Comparison of ENCODE assay signal across 20 mouse cellular contexts in the genomic region with DNA sequence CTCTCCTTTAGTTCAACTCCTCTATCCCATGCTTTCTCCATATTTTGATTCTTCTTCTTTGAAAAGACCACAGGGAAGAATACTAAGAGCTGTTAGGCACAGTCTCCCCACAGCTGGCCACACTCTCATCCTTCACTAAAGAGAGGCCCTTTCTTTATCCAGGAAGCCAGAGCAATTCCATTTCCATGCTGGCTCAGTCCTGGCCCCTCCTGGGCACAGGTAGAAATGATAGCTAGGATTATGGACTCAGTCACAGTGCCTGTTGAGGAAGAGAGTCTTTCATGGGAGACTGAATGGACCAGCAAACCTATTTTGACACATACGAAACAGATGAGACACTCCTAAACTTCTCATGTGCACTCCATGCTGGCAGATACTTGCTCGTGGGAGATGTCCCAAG. TPM values are rescaled to one million over a fixed set of nuclear protein-coding genes. Genes with fewer than 3 reads are reported as not detected.
DNase-seq lines count a peak whose midpoint lies in the region; ATAC-seq lines count a peak whose summit lies in the region.
"Had no signal": no experiment of that assay in that cellular context is flagged by ENCODE, and none has a peak within 500 bp of the region (broad histone marks: within the 10 kb centered on the region; RNA-seq: fewer than 3 reads in every experiment).

No protein-coding gene starts in this region.

- DNase-seq in kidney, postnatal 14 days, result peak; percentile 33
- peak; percentile 25 to 38 for DNase-seq in kidney, postnatal 36 days
- DNase-seq: adrenal gland, postnatal 36 days; B cell, adult 2 months; cerebellum, adult 11-12 months; cerebellum, postnatal 25 days; embryo, embryonic 11 days; layer of hippocampus, adult 9-11 months; lung, postnatal 36 days; right cerebral cortex, postnatal 14 days; thymus, adult 18-20 months had no signal

- H3K27ac ChIP-seq in heart, embryonic 15.5 days, result no peak overlapping the region
- H3K27ac ChIP-seq in heart, embryonic 11.5 days (ENCODE audit: low read depth, low read length), result no peak overlapping the region
- H3K27ac ChIP-seq in kidney, embryonic 15.5 days, result no peak overlapping the region
- no peak overlapping the region for H3K27ac ChIP-seq in intestine, embryonic 15.5 days
- H3K27ac ChIP-seq in midbrain, embryonic 13.5 days, result no peak overlapping the region
- H3K27ac ChIP-seq: left cerebral cortex, adult 2 months; limb, embryonic 10.5 days; liver, embryonic 15.5 days had no signal

- no peak overlapping the region for H3K4me2 ChIP-seq in heart, embryonic 15.5 days
- no peak overlapping the region for H3K4me2 ChIP-seq in heart, embryonic 11.5 days
- no peak overlapping the region for H3K4me2 ChIP-seq in kidney, embryonic 15.5 days
- no peak overlapping the region for H3K4me2 ChIP-seq in intestine, embryonic 15.5 days (replicated peaks)
- no peak overlapping the region for H3K4me2 ChIP-seq in midbrain, embryonic 13.5 days (replicated peaks)
- H3K4me2 ChIP-seq: liver, embryonic 15.5 days had no signal

- 0 out of 2 replicates have a peak, but pooled peaks have one; percentile 27 for ATAC-seq in heart, embryonic 15.5 days (replicated peaks; ENCODE audit: insufficient number of reproducible peaks, insufficient read depth, low FRiP score, low read depth)
- ATAC-seq in heart, embryonic 11.5 days (replicated peaks; ENCODE audit: insufficient number of reproducible peaks, low FRiP score, low TSS enrichment), result no peak
- ATAC-seq in kidney, embryonic 15.5 days (replicated peaks; ENCODE audit: low FRiP score), result no peak
- peak; percentile 35; the same call in 1 of the 2 replicates for ATAC-seq in intestine, embryonic 15.5 days
- no peak for ATAC-seq in midbrain, embryonic 13.5 days
- ATAC-seq: forebrain, embryonic 16.5 days had no signal

- H3K9ac ChIP-seq in heart, embryonic 15.5 days, result no peak overlapping the region
- no peak overlapping the region for H3K9ac ChIP-seq in heart, embryonic 11.5 days (ENCODE audit: low read depth, low read length)
- H3K9ac ChIP-seq in kidney, embryonic 15.5 days, result no peak overlapping the region
- H3K9ac ChIP-seq in intestine, embryonic 15.5 days, result no peak overlapping the region
- H3K9ac ChIP-seq in midbrain, embryonic 13.5 days (replicated peaks), result no peak overlapping the region
- H3K9ac ChIP-seq: liver, embryonic 15.5 days had no signal

- no peaks in the 10 kb centered on the region for H3K36me3 ChIP-seq in heart, embryonic 15.5 days
- no peaks in the 10 kb centered on the region for H3K36me3 ChIP-seq in heart, embryonic 11.5 days (ENCODE audit: control insufficient read depth, insufficient read depth, low read length)
- H3K36me3 ChIP-seq in kidney, embryonic 15.5 days, result no peaks in the 10 kb centered on the region
- no peaks in the 10 kb centered on the region for H3K36me3 ChIP-seq in intestine, embryonic 15.5 days
- H3K36me3 ChIP-seq in midbrain, embryonic 13.5 days, result no peaks in the 10 kb centered on the region
- H3K36me3 ChIP-seq: limb, embryonic 10.5 days; liver, embryonic 15.5 days had no signal

- WGBS in heart, embryonic 15.5 days, result 86% methylated on average over 2 of the region's 2 CpGs
- WGBS in heart, embryonic 11.5 days (ENCODE audit: insufficient replicate concordance), result 74% methylated on average over 2 of the region's 2 CpGs
- WGBS in kidney, embryonic 15.5 days, result 71% methylated on average over 2 of the region's 2 CpGs
- 95% methylated on average over 2 of the region's 2 CpGs for WGBS in intestine, embryonic 15.5 days
- WGBS in midbrain, embryonic 13.5 days, result 87% methylated on average over 2 of the region's 2 CpGs

- no peak overlapping the region for H3K4me3 ChIP-seq in heart, embryonic 15.5 days
- H3K4me3 ChIP-seq in heart, embryonic 11.5 days (ENCODE audit: low read depth, low read length), result no peak overlapping the region
- no peak overlapping the region for H3K4me3 ChIP-seq in kidney, embryonic 15.5 days (replicated peaks)
- H3K4me3 ChIP-seq in intestine, embryonic 15.5 days (replicated peaks), result no peak overlapping the region
- no peak overlapping the region for H3K4me3 ChIP-seq in midbrain, embryonic 13.5 days (replicated peaks)
- H3K4me3 ChIP-seq: left cerebral cortex, adult 2 months; limb, embryonic 10.5 days; liver, embryonic 15.5 days had no signal

- peaks cover 27% of the 10 kb centered on the region for H3K4me1 ChIP-seq in heart, embryonic 15.5 days (replicated peaks)
- peaks cover 11% of the 10 kb centered on the region for H3K4me1 ChIP-seq in heart, embryonic 11.5 days (ENCODE audit: control insufficient read depth, insufficient read depth, low read length)
- peaks cover 7% of the 10 kb centered on the region; the same call in 1 of the 2 replicates for H3K4me1 ChIP-seq in kidney, embryonic 15.5 days
- peaks cover 8% of the 10 kb centered on the region; the same call in 1 of the 2 replicates for H3K4me1 ChIP-seq in intestine, embryonic 15.5 days (replicated peaks)
- H3K4me1 ChIP-seq in midbrain, embryonic 13.5 days (replicated peaks), result no peaks in the 10 kb centered on the region
- H3K4me1 ChIP-seq: liver, embryonic 15.5 days had no signal

- H3K9me3 ChIP-seq in heart, embryonic 15.5 days (replicated peaks), result no peaks in the 10 kb centered on the region
- no peaks in the 10 kb centered on the region for H3K9me3 ChIP-seq in heart, embryonic 11.5 days (replicated peaks; ENCODE audit: control insufficient read depth, low read length)
- no peaks in the 10 kb centered on the region for H3K9me3 ChIP-seq in kidney, embryonic 15.5 days (replicated peaks)
- H3K9me3 ChIP-seq in intestine, embryonic 15.5 days, result no peaks in the 10 kb centered on the region
- no peaks in the 10 kb centered on the region for H3K9me3 ChIP-seq in midbrain, embryonic 13.5 days
- H3K9me3 ChIP-seq: limb, embryonic 10.5 days; liver, embryonic 15.5 days had no signal

- no peaks in the 10 kb centered on the region for H3K27me3 ChIP-seq in heart, embryonic 15.5 days
- H3K27me3 ChIP-seq in heart, embryonic 11.5 days (ENCODE audit: control insufficient read depth, insufficient read depth, low read length), result no peaks in the 10 kb centered on the region
- no peaks in the 10 kb centered on the region for H3K27me3 ChIP-seq in kidney, embryonic 15.5 days
- H3K27me3 ChIP-seq in intestine, embryonic 15.5 days (replicated peaks), result no peaks in the 10 kb centered on the region
- no peaks in the 10 kb centered on the region for H3K27me3 ChIP-seq in midbrain, embryonic 13.5 days
- H3K27me3 ChIP-seq: liver, embryonic 15.5 days had no signal

RNA-seq across cellular contexts. Expression of a gene that starts 18.7 kb away (rescaled TPM):
- polyA plus RNA-seq in heart, embryonic 15.5 days (2015; fragmentation: Nextera tagmentation; extraction: Ambion mirVana), result 57.1 and 66.0 TPM in 2 replicates
- polyA plus RNA-seq in heart, embryonic 11.5 days (2014; fragmentation: Nextera tagmentation; extraction: Ambion mirVana), result 40.1 and 44.6 TPM in 2 replicates
- 16.6 and 18.7 TPM in 2 replicates for polyA plus RNA-seq in kidney, embryonic 15.5 days (2015; fragmentation: Nextera tagmentation; extraction: Ambion mirVana)
- polyA plus RNA-seq in intestine, embryonic 15.5 days (2015; fragmentation: Nextera tagmentation; extraction: Ambion mirVana), result 6.9 and 7.1 TPM in 2 replicates
- 5.4 and 6.2 TPM in 2 replicates for polyA plus RNA-seq in midbrain, embryonic 13.5 days (2015; fragmentation: Nextera tagmentation; extraction: Ambion mirVana)

Comparison
In these comparisons a context has a peak if more than half of its experiments do, and no peak if none do; other contexts are left out.
1. ATAC-seq: peak in heart, embryonic 15.5 days (single experiment) and intestine, embryonic 15.5 days (single experiment); none in heart, embryonic 11.5 days (single experiment), kidney, embryonic 15.5 days (single experiment) and midbrain, embryonic 13.5 days (single experiment).